Mouse (Mus musculus): ENCODE results near the gene Cope.

GRCm38 (mm10) chr8:70281001-70281400 is 21.3 kb upstream of the Cope start:
- TF ChIP-seq CTCF (conservative IDR thresholded peaks at IDR 0.05 in 1 of 2, IDR thresholded peaks at IDR 0.05 in 1 of 2; ENCODE audit: low read depth in 2 of 2, low read length in 2 of 2) = no peak
- no peak for TF ChIP-seq MYC (IDR thresholded peaks at IDR 0.05; ENCODE audit: low read depth, low read length)
- no peak for TF ChIP-seq RCOR1 (conservative IDR thresholded peaks at IDR 0.05; ENCODE audit: low read depth, low read length)
- no peak for TF ChIP-seq EP300 (IDR thresholded peaks at IDR 0.05; ENCODE audit: low read length)
- TF ChIP-seq HCFC1 (IDR thresholded peaks at IDR 0.05; ENCODE audit: low read depth, low read length) = no peak
- no peak for TF ChIP-seq USF1 (IDR thresholded peaks at IDR 0.05; ENCODE audit: low read depth, low read length)
- no peak for TF ChIP-seq RAD21 (IDR thresholded peaks at IDR 0.05; ENCODE audit: low read depth, low read length)
- TF ChIP-seq NELFE (IDR thresholded peaks at IDR 0.05; ENCODE audit: low read depth, low read length) = no peak
